Mouse (Mus musculus) heart, postnatal 0 days (tissue): ENCODE data around the gene Pdzd2.

Experiments used
- CTCF ChIP-seq: IDR thresholded peaks from 2 replicates; pipeline ENCODE4 v1.5.1; 2016; ENCODE audit warnings: antibody characterized with exemption, control low read depth, low read depth
- EP300 ChIP-seq: IDR thresholded peaks from 2 replicates; pipeline ENCODE4 v1.6.1; 2016; ENCODE audit warnings: antibody characterized with exemption, low read depth

DNA sequence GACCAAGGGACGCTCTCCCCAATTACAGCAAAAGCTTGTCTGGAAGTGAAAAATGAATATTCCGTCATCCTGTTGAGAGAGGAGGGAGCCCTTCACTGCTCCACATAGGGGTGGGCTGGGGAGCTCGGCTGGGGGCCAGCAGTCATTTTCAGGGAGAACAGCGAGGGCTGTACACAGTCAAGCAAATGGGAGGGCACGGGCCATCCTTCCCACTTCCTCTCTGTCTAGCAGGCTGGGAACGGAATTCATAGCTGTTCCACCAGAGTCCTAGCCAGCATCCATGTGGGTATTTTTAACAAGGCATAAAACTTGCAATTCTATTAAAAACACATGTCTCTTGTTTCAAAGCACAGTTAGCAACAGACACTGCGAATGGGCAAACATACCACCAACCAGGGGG lies 59.0 kb downstream of the Pdzd2 start:
- TF ChIP-seq CTCF (no peak), EP300 (no peak)
